Mouse (Mus musculus) stomach, embryonic 15.5 days (tissue): ENCODE measurements at regions not wholly inside any gene's neighbourhood (a gene's known extent, or its start where the extent isn't known, plus 50 kb on each side); places are given as distances from the start of the nearest gene placed in this dataset.

Experiments used
- ATAC-seq: fragments of 200-750 bp; cut with Nextera tagmentation; 2 replicates; pipeline ENCODE4 v1.8.0; 2017; ENCODE audit warnings: low read depth, moderate number of reproducible peaks, moderate TSS enrichment; ENCODE audit not compliant: insufficient read depth, low FRiP score
- H3K27ac ChIP-seq: fragments of 300-500 bp; sonication (generic); 2 replicates; pipeline ENCODE4 v1.5.1; 2015; ENCODE audit warnings: mild to moderate bottlenecking, inconsistent platforms
- H3K27me3 ChIP-seq: fragments of 300-500 bp; sonication (generic); replicated peaks from 2 replicates; pipeline ENCODE4 v1.6.1; 2015; ENCODE audit warnings: inconsistent platforms
- H3K36me3 ChIP-seq: fragments of 300-500 bp; sonication (generic); 2 replicates; pipeline ENCODE4 v1.6.1; 2015; ENCODE audit warnings: inconsistent platforms
- H3K4me1 ChIP-seq: fragments of 300-500 bp; sonication (generic); 2 replicates; pipeline ENCODE4 v1.6.1; 2015; ENCODE audit warnings: inconsistent platforms
- H3K4me2 ChIP-seq: fragments of 300-500 bp; sonication (generic); 2 replicates; pipeline ENCODE4 v1.6.1; 2015; ENCODE audit warnings: mild to moderate bottlenecking, inconsistent platforms
- H3K4me3 ChIP-seq: fragments of 300-500 bp; sonication (generic); replicated peaks from 2 replicates; pipeline ENCODE4 v1.5.1; 2015; ENCODE audit warnings: inconsistent platforms
- H3K9ac ChIP-seq: fragments of 300-500 bp; sonication (generic); 2 replicates; pipeline ENCODE4 v1.6.1; 2015; ENCODE audit warnings: inconsistent platforms
- H3K9me3 ChIP-seq: fragments of 300-500 bp; sonication (generic); 2 replicates; pipeline ENCODE4 v1.6.1; 2016; ENCODE audit warnings: inconsistent platforms
- WGBS: fragments of 180-500 bp; shearing (Covaris S2); methylation state at CpG from one replicate; pipeline ENCODE4 v1.1.7; 2015; 5-methylcytosine and 5-hydroxymethylcytosine counted together

GRCm38 (mm10) chr6:51805656-51806055 lies 206.7 kb downstream of the Skap2 start:
- WGBS = 83% methylated on average over 7 of the region's 7 CpGs
- H3K27me3 ChIP-seq = no peaks in the 10 kb centered on the region
- no peaks in the 10 kb centered on the region for H3K4me1 ChIP-seq
- no peak overlapping the region for H3K9ac ChIP-seq
- H3K36me3 ChIP-seq = no peaks in the 10 kb centered on the region
- H3K4me3 ChIP-seq = no peak overlapping the region
- ATAC-seq = no peak
- no peaks in the 10 kb centered on the region for H3K9me3 ChIP-seq
- H3K27ac ChIP-seq = no peak overlapping the region
- no peak overlapping the region for H3K4me2 ChIP-seq
